Mouse (Mus musculus) kidney, postnatal 14 days (tissue): ENCODE data around the gene Lrp2.
"Not testable (repeated sequence)": the region's sequence is repeated elsewhere in the genome, so short reads cannot be mapped to it uniquely, and the experiment has no call there.

ENCODE experiments used
- DNase-seq: peaks from one replicate; pipeline ENCODE4 v3.0.0; 2022; ENCODE audit warnings: mixed read lengths

The Lrp2 gene

DNA sequence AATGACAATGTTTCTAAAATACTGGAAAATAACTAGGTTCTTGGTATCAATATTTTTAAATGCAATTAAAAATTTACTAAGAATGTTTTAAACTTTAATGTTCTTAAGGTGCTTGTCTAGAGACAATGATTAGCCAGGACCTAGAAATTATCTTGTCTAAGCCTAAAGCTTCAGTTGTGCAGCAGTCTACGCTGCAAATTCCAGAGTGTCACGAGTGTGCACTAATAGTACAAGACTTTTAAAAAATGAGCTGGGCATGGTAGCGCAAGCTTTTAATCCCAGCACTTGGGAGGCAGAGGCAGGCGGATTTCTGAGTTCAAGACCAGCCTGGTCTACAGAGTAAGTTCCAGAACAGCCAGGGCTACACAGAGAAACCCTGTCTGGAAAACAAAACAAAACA, 3.8 kb downstream of the Lrp2 start:
- DNase-seq: not testable (repeated sequence)

DNA sequence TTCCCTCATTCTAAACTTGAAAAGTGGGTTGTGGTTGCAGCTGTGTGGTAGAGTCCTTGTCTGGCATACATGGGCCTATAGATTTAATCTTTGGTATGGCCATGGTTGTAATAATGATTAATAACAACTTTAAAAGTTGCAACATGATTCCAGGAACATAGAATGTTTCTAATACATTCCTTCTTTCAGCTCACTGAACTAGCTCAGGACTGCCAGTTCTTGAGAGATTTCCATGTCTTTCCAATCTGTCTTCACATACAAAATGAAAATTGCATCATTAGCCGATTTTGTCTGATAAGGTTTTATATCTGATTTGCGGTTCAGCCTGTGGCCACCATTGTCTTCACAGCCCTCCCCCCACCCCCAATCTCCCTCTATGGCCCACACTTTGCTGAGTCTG, 5.8 kb downstream of the Lrp2 start:
- DNase-seq: no peak

DNA sequence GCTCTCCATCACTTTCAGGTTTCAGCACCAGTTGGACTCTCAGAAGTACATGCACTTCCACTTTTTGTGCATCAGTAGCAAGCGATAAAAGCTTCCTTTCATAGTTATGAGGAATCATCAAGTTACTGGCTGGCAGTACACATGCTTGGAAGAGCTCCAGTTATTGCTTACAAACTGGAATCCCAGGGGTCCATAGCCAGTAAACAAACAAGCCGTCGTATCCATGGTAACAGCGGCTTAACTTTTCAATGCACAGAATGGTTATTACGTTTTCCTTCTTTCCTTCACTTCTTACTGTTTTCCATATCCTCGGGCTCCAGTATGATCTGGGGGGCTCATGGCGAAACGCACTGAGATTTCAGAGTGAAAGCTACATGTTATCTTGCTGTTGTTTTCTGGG, 7.7 kb downstream of the Lrp2 start:
- no peak for DNase-seq

DNA sequence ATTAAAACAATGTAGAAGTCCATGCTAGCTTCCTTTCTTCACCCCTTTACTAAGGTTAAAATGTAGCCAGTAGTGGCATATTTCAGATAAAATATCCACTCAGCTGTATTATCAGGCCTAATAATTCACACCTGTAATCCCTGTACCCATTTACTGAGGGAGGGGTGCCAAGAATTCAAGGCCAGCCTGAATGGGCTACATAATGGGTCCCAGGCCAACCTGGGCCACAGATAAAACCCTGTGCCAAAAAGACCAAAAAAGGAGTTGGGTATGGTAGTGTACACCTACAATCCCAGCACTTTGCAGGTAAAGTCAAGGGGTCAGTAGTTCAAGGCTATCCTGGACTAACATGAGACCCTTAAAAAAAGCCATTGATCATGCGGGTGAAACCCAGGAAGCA, 9.3 kb downstream of the Lrp2 start:
- DNase-seq: no peak

DNA sequence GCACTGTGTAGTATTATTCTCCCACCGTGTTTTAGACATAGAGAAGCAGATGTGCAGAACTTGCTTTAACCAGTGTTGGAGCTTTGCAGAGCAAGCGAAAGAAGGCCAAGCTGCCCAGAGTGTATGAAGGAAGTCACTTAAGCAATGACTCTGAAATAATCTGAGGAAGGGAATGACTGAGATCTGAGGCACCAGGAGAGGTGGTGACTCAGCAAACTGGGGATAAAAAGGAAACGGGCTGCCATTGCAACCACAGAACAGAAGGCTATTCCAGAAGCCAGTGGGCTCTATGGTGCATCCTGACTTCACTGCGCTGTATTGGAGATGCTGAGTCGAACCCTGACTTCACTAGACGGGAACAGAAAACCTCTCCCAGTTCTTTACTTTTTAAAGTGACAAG, 10.9 kb downstream of the Lrp2 start:
- DNase-seq: no peak

DNA sequence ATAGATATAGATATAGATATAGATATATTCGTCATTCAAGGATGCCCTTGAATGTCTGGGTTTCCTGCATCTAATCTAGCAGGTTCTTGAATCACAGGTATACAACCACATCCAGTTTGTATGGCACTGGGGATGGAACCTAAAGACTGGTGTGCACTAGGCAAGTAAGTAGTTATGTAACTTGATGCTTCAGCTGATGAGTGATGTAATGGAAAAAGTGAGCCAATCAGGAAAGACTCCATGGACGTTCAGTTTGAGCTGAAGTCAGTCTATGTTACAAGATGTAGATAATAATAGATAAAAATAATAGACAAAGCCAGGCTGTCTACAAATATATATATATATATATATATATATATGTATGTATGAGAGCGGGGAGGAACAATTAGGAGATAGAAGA, 11.6 kb downstream of the Lrp2 start:
- DNase-seq: no peak

DNA sequence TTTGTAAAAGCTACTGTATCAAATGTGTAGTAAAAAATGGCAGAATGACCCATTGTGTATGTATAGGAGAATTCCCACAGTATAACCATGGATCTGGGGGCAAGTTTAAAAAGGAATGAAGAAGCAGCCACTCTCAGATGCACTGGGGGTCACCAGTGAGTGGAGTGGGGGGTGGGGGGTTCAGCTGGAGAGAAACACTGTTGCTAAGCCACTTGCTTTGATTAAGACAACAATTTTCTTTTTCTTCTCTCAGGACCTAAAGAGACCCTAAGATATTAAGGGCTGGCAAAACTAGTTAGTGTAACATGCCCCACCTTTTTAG, 12.2 kb downstream of the Lrp2 start:
- DNase-seq: no peak

DNA sequence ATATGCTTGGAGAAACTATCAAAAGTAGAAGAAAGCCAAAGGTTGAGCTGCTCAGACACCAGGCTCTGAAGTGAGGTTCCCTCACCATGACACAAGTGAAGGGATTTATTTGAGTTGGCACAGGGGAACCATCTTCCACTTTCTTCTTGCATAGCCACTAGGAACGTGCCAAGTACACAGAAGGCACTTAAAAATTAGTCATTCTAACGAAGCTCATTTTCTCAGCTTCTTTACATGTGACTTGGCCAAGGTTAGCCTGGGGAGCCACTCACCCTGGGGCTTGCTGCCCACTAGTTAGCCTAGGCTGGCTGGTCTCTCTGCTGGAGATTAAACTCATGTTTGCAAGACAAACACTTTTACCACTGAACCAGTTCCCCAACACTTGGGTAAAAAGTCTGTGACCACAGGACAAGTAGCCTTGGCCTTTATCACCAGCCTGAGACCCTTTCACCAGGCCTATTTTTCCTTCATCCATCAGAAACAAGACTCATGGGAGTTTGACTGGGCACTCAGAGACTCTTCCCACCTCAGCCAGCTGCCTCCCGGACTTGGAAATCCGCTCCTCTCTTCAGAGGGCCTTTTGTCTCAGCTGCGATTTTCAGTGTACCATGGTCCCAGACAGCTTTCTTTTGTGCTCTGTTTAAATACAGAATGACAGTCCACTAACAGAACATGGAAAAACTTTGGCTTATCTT, 12.7 kb downstream of the Lrp2 start:
- no peak for DNase-seq

DNA sequence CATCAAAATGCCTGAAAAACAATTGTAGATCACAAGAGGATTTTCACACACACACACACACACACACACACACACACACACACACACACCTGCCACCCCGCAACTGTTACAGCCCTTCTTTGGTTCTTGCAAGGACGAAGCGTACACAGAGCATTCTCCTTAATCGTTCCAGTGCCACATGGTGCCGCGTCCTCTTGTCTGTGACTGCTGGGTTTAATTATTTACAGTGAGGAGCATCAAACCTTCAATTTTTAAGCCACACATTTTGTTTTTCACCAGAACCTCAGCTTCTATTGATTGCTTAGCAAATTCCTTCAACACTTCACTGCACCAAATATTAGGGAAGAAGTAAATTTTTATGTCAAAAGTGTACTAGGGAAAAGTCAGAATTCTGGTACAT, 15.3 kb downstream of the Lrp2 start:
- peak; percentile 57 for DNase-seq

DNA sequence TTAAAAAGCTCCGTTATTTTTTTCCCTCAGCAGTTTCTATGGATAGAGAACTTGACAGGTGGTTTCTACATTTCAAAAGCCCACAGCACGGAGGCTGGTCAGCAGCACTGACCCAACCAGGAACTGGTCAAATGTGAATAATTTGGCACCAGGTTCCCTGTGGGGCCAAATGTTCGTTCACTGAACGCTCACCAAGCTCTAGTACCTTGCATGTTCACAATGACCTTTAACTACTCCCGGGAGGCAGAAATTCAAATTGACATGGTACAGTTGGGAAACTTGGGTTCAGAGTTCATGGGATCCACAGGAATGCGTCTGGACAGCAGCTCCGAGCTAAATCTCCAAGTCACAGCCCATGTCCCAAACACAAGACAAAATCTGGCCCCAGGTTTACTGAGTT, 19.6 kb downstream of the Lrp2 start:
- peak; percentile 76 for DNase-seq

DNA sequence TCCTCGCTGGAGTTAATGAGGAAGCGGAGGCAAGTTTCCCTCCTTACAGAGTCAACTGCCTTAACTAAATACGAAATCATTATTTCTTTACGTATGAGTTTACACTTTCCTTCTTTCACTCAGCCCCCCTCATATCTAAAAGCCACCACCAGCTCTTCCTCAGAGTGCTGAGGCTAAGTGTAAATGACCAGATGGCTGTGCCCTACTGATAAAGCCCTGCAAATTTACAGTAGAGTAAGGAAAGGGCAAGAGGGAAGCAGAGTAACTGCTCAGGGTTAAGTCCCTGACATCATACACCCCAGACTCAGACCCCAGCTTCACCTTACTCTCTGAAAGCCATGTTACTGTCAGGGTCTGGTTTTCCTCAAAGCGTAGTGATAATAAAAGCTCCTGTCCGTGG, 22.4 kb downstream of the Lrp2 start:
- no peak for DNase-seq

DNA sequence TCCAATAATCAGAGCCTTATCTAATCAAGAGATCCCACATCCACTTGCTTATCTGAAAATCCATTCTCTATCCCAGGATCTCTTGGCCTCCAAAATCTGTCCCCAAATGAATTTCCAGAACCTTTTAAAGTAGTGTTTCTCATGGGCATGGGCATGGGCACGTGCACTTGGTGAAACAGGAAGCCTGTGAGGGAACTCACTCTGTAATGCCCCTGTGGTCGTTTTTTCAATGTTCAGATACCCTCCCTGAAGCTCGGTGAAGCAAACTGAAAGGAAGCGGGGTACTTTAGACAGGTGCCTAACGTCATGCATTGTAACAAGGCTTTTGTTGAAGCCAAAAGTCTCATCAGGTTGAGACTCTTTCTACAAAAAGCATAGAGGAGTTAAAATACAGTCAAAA, 23.1 kb downstream of the Lrp2 start:
- no peak for DNase-seq

DNA sequence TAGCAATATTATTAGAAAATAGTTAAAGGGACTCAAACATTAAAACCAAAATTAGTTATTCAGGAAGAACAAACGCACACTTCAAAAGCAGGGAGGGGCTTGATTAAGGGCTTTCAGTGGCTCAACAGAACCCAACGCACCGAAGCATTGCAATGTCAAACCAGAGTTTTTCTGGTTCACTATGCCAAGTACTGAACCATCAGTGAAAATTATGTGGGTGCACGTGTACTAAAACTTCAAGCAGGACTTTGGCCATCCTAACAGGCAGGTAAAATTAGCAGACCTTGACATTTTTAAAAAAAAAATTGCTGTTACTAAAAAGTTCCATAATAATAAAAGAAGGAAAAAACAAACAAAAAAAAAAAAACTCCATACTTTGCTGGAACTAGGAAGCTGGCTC, 25.6 kb downstream of the Lrp2 start:
- DNase-seq: no peak

DNA sequence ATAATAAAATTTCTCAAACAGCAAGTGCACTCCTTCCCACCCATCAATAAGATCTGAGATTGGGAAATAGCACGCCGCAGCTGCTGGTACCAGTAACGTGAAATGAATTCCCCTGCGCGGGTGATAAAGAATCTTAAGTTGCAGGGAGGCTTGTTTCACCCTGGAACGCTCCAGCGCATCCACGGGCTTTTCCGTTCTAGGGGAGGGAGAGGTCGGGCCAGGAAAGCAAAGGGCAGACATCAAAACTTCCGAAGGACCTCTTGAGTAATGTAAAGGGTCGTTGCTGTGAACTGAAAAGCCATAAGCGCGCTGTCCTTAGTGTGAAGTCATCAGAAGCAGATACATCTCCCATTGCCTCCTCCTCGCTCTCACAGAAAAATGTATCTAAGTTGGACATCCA, 26.5 kb downstream of the Lrp2 start:
- no peak for DNase-seq

DNA sequence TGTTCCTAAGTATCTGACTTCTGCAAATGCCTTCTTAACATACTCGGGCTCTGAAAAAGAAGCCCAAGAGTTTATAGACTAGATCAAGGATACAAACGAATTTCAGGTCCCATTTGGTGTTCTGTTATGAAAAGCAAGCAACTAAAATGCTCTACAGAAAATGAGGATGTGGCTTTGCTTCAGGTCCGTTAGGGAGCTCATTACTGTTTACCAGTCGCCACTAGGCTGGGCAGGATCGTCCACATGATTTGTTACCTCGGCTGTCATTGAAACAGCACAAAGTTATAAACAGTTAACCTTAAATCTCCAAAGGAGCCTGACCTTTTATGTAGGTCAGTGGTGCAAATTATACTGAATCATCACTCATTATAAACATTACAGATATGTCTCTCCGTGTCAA, 29.2 kb downstream of the Lrp2 start:
- DNase-seq: no peak

DNA sequence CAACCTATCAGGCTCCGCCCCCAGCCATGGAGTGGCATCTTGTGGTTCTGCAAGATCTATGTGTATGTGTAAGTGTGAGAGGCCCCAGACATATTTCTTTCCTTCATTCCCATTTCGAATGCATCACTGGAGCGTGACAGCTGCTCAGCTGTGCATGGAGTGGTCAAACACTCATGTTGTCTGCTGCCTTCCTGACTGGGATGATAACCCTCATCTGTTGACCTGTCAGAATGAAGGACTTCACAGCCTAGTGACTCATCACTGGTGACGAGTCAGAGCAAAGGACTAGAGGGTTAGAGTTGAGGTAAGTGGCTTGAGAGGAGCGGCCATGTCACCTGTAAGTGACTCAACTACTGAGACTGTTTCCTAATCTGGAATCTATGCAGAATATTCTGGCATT, 34.2 kb downstream of the Lrp2 start:
- DNase-seq: no peak

DNA sequence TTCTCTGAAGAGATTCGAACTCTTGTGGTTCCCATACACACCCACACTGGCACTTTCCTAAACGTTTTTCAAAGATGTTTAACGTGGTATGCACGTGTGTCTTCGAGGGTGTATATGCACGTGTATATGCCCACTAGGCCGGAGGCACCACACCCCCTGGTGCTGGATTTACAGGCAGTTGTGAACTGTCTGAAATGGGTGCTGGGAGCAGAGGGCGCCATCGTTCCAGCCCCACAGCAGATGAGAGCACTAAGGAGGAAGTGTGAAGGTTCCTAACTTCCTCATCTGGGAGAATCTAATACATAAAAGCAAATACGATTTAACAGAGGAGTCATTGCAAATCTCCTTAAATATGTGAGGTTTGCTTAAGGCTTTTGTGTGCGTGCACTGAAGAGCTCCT, 39.0 kb downstream of the Lrp2 start:
- DNase-seq: no peak

DNA sequence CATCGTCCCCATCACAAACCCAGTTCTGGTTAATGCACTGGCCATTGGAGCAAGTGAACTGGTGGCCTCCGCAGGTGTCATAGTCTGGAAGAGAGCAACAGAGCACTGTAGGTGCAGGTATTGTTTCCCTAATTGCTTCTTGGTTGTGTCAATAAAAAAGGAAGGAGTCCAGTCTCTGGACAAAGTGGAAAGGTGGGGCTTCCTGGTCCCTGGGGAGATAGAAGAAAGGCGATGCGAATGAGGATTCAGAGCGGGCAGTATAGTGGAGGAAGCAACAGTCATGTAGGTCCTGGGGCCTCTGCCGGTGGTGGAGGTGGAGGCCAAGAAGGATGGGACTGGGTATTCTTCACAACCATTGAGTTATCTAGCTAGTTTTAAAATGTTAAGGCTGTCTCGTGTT, 49.8 kb downstream of the Lrp2 start:
- no peak for DNase-seq

DNA sequence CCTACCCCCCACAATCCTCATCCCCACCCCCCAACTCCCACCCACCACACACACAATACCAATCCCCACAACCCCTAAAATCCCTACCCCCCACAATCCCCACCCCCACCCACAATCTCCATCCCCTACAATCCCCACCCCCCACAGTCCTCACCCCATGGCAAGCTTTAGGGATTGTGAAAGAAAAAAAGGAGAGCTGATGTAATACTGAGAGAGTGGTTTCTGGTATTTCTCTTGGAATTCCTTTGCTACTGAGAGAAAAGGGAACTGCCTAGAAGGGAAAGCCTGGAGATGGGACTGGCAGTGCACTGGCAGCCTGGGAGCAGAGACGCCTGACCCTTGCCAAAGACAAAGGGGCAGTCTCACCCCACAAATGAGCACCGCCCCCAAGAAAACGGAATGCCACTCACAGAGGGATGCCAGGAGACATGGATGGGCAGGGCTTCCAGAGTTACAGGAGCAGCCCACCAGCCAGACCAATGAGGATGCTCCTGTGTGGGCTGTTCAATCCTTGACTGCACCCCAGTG, 54.3 kb downstream of the Lrp2 start:
- DNase-seq: no peak

DNA sequence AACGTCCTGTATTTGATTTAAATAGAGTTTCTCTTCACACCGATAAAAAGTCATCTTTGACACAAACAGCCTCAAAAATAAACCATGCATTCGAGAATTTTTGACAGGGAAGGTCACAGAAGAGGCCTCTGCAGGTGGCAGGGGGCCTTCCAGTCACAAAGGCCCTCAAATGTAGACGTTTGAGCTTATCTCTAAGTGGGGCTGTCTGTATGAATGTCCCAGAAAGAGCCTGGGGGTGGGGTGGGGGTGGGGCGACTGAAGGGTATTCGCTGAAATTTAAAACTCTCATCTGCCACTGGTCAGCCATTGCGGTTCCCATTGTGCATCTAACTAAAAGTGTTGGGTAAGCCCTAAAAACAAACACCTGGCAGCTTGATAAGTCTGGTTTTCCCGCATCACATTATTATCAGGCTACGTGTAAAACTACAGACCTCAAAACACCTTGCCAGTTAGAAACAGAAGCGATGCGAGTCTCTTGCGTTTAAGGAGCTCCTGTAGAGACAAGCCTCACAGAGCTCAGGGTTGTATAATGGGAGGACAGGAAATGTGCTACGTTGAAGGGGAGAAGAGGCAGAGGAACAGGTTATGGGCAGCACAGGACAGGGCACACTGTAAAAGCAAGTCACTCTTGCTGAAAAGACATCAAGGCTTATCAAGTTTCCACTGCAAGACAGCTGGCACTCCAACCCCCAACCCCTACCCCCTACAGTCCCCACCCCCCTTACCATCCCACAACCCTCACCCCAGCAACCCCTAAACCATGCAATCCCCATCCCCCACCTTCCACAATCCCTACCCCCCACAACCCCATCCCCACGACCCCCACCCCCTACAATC, 55.0 kb downstream of the Lrp2 start:
- no peak for DNase-seq

DNA sequence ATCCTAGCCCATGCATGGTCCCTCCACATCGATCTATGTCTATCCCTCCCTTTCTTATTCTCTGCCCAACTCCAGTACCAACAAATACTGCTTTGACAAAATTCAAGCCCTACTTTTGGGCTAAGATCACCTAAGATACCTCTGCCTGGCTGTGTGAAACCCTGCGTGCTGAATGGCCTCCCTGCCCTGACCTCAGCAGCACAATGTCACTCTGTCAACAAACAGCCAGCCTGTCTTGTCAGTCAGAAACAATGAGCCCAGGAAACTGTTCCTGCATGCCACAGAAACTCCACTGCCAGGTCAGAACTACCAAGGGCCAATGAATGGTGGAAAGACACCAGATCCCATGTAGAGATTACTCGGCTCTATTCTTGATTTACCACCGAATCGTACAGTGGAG, 55.7 kb downstream of the Lrp2 start:
- DNase-seq: no peak

DNA sequence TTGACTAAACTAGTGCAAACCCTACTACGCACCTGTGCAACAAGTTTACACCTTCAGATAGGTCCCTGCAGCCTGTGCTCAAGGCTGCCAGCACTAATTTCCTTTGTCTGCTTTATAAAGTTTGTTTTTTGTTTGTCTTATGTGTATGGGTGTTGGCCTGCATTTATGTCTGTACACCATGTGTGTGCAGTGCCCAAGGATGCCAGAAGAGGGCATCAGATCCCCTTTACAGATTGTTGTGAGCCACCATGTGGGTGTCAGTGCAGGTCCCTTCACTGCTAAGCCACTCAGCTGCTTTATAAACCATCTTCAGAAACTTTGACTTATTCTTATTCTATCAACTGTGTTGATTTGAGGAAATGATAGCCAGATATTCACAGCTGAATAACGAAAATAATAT, 65.6 kb downstream of the Lrp2 start:
- no peak for DNase-seq

DNA sequence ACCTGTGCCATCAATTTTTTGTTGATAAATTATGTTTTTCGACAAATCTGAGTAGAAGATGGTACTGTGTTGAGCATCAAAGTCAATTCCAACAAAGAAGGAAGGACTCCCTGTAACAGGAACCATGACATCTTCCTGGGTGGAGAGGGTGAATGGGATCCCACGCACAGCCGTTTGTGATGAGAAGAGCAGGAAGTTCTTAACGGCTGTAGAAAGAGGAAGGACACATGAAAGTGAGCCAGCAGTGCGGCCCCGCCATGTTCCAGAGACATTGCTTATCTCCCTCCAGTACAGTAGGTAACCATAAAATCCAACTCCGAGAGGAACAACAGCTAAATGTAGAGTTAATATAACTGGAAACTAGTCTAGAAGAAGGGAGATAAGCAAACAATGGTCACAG, 67.6 kb downstream of the Lrp2 start:
- DNase-seq: no peak

DNA sequence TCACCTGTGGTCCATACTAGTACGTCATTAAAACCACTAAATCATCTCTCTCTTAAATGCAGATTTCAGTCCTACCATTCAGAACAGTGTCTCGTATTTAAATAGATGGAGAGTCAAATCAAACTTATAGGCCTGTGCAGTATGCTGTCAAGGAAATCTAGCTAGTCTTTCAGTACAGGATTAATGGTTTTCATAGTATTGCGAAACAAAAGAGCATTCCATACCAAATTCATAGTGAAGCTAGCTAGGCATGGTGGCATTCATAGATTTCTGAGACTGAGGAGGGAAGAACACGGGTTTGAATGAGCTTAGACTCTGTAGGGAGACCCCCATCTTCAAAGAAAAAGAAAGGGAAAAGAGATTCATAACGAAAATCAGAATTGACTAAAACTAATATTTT, 74.1 kb downstream of the Lrp2 start:
- DNase-seq: no peak

DNA sequence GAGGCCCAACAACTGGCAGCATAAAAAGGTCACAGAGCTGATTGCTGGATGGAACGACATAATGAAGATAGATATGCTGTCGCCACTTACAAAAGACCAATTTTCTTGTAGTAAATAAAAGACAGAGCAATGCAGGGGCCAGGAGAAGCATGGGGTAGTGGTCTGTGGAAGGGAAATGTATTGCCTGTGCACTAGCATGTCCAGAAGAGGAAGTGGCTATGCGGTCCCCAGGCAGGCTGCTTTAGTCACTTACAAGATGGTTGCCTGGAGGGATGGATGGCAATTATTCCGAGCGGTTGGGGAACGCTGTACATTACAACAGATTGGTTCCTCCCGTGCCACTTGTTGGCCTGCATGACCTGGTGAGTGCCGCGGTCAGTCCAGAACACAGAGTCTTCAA, 85.5 kb downstream of the Lrp2 start:
- DNase-seq: no peak
